Mouse (Mus musculus) olfactory bulb, adult 2 months (tissue): ENCODE measurements around the gene Usp46. TPM values are rescaled to one million over a fixed set of nuclear protein-coding genes. Genes with fewer than 3 reads are reported as not detected.

Source experiments
- H3K27ac ChIP-seq: fragments of 200-500 bp; 2 replicates; pipeline ENCODE4 v1.5.1; 2012; ENCODE audit warnings: low read depth, low read length; ENCODE audit not compliant: insufficient read depth
- H3K4me1 ChIP-seq: fragments of 200-500 bp; 2 replicates; pipeline ENCODE4 v1.6.1; 2012; ENCODE audit warnings: low read length; ENCODE audit not compliant: control insufficient read depth, insufficient read depth
- H3K4me3 ChIP-seq: fragments of 200-500 bp; 2 replicates; pipeline ENCODE4 v1.5.1; 2012; ENCODE audit warnings: mild to moderate bottlenecking, low read depth, low read length, moderate library complexity; ENCODE audit not compliant: insufficient read depth
- CTCF ChIP-seq: fragments of 200-500 bp; IDR thresholded peaks from 2 replicates; pipeline ENCODE4 v1.5.1; 2012; ENCODE audit warnings: low read depth, mild to moderate bottlenecking, low read length, moderate library complexity; ENCODE audit not compliant: insufficient read depth
- POLR2A ChIP-seq: fragments of 200-500 bp; IDR thresholded peaks from 2 replicates; pipeline ENCODE4 v1.6.1; 2012; ENCODE audit warnings: mild to moderate bottlenecking, low read depth, low read length, moderate library complexity; ENCODE audit not compliant: insufficient read depth
- WGBS: fragments of 180-500 bp; shearing (Covaris S2); methylation state at CpG from one replicate; pipeline ENCODE4 v1.1.7; 2018; 5-methylcytosine and 5-hydroxymethylcytosine counted together
- polyA plus RNA-seq: library from polyadenylated mRNA; stranded (reverse); fragments of >200 nt; gene quantifications from 2 replicates; pipeline ENCODE4 v1.2.4, GENCODE M21; 2012; ENCODE audit warnings: low replicate concordance; ENCODE audit not compliant: missing spikeins, insufficient read depth, insufficient read length

The Usp46 gene
- polyA plus RNA-seq, 1 experiment, result 164 TPM

DNA sequence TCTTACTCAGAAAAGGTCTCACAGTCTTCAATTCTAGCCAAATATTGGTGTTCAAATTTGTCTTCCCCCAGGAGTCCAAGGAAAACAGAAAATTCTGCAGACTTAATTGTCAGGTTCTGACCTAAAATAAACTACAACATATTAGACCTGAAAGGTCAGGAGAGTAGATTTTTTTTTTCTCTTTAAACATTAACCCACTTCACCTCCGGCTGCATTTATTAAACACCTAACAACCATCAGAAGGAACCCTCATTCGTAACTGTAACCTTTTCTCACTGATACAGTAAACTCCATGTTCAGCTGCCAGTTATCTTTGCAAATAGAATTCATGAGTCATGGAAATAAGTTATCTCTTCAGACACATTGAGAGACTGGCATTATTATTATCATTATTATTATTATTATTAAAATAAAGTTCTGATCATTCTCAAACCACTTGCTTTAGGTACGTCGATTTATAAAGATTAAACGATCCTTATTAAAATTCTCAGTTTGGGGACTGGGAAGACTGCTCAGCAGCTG is 4.9 kb downstream of the Usp46 start:
- Histone ChIP-seq H3K4me3 (no peak overlapping the region), H3K27ac (0 out of 2 replicates have a peak overlapping the region, but pooled peaks have one; percentile 31), H3K4me1 (peaks cover 23% of the 10 kb centered on the region)
- TF ChIP-seq POLR2A (no peak), CTCF (no peak)
- 74% methylated on average over 5 of the region's 5 CpGs for WGBS

DNA sequence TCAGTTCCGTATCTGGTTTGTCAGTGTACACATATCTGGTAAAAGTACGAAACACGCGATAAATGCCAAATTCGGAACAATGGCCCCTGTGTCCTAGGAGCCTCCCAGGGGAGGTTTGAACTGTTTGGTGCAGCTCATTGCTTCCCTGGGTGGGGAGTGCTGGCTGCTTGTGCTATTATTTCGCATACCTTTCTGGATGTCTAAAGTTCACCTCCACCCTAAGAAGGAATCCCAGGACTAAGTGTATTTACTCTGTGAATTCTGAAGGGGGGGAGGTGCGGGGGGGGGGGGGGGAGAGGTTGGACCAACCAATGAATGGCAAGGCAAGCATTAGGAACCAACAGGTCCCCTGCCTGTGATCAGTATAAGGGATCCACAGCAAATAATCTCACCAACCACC is 6.0 kb downstream of the Usp46 start:
- peaks cover 27% of the 10 kb centered on the region for H3K4me1 ChIP-seq
- no peak overlapping the region; the same call in 1 of the 2 replicates for H3K27ac ChIP-seq
- no peak for TF ChIP-seq POLR2A
- no peak for TF ChIP-seq CTCF
- H3K4me3 ChIP-seq, result no peak overlapping the region
- WGBS, result 65% methylated on average over 7 of the region's 7 CpGs

DNA sequence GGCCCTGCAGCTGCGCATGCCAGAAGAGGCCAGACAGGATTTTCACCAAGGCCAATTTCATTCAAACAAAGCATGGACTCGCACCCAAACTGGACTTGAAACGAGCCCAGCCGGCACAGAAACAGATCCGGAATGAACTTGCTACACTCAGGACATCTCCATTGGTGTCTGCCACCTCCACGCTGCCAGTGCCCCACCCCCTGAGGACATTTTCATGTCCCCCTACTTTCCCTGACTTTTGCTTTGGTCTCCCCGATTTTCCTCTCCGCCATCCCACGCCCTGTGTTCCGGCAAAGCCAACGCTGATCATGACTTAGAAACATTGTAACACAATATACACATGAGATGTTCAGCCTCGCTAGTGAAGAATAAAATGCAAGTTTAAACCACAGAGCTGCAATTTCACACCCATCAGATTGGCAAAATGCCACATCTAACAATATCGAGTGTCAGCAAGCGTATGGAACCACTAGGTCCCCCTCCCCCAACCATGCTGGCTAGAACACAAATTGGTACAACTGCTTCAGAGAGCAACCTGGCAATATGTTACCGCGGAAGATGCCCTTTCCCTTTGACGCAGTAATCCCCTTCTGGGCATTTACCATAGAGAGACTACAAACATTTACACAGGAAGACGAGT is 6.7 kb downstream of the Usp46 start:
- H3K4me3 ChIP-seq, result peak overlapping the region; percentile 35
- peak overlapping the region; percentile 82 for H3K27ac ChIP-seq
- H3K4me1 ChIP-seq, result peaks cover 27% of the 10 kb centered on the region
- 18% methylated on average over 18 of the region's 18 CpGs for WGBS
- no peak for TF ChIP-seq POLR2A
- no peak for TF ChIP-seq CTCF

DNA sequence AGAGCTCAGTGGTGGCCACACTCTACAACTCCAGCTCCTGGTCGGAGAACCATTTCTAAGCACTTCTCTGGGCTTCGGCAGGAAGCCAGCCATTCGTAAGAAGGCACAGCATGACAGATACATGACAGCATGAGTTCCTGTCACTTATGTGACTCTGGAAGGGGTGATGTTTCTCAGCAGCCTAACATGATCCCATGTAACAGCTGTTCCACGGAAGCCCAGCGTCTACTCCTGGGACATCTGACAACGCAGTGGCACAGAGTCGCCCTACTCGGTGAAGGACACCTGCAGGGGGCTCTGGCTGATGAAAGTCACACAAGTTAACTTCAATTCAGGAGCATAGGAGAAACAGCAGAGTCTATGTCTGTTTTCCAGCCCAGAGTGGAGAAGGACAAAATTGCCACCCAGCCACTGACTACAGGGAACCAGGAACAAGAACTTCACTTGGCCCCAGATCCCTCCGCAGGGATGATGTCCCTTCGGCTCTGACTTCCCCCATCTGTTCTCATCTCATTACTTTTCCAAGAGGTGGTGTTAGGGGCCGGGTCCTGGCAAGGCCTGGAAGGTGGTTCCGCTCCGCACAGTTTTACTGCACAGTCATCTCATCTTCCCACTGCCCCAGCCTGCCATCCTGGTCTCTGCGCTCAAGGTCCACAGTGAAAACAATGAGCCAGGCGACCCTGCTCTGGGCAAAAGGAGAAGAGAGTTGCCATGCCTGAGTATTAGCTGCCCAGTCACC is 15.9 kb downstream of the Usp46 start:
- WGBS, result 71% methylated on average over 15 of the region's 15 CpGs
- no peak overlapping the region for H3K4me3 ChIP-seq
- TF ChIP-seq CTCF (no peak), POLR2A (no peak)
- H3K4me1 ChIP-seq, result peaks cover 33% of the 10 kb centered on the region
- H3K27ac ChIP-seq, result peak overlapping the region; percentile 41

DNA sequence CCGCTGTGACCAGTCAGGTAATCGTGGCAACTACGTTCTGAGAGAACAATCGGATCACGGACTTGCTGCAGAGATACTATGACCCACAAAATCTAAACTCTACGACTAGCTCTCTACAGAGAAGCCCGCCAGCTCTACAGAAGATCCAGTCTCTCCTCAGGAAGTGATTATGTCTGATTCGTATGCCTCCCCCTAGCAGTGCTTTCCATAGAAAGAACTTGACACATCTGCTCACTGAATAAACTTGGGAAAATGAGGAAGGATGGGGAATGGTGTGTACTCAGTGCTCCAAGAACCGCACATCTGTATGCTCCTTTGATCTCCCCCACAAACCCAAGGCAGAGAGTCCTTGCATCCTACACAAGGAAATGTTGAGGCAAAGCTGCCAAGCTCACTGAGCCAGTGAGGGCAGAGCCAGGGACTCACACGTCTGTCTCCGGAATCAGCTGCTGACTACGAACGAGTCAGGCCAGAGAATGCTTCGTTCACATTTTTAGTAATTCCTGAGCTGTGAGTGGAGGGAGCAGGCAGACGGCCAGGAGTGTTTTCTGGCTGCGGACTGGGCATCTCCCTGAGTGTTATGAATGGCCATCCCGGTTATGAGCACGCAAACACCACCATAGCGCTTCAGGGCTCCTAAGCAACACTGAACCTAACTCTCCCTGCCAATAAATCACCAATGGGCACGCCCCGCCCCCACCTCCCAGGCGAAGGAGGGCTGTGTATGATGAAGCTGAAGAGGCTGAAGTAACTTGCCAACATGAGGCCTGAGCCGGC is 16.6 kb downstream of the Usp46 start:
- TF ChIP-seq CTCF (no peak), POLR2A (no peak)
- Histone ChIP-seq H3K27ac (peak overlapping the region; percentile 41), H3K4me1 (peaks cover 30% of the 10 kb centered on the region), H3K4me3 (no peak overlapping the region)
- WGBS, result 42% methylated on average over 23 of the region's 23 CpGs

DNA sequence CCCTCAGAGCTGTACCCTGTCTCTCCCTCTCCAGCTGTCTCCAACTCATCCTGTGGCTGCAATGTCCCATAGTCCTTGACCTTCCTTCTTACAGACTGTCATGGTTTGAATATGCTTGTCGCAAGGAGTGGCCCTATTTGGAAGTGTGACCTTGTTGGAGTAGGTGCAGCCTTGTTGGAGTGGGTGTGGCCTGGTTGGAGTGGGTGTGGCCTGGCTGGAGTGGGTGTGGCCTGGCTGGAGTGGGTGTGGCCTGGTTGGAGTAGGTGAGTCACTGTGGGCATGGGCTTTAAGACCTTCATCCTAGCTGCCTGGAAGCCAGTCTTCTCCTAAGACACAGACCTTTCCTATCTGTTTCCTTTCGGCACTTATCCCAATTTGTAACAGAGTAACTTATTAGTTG is 17.3 kb downstream of the Usp46 start:
- H3K4me3 ChIP-seq, result no peak overlapping the region
- H3K27ac ChIP-seq, result peak overlapping the region; percentile 69
- peaks cover 28% of the 10 kb centered on the region for H3K4me1 ChIP-seq
- 78% methylated on average over 2 of the region's 2 CpGs for WGBS
- TF ChIP-seq CTCF (no peak), POLR2A (no peak)

DNA sequence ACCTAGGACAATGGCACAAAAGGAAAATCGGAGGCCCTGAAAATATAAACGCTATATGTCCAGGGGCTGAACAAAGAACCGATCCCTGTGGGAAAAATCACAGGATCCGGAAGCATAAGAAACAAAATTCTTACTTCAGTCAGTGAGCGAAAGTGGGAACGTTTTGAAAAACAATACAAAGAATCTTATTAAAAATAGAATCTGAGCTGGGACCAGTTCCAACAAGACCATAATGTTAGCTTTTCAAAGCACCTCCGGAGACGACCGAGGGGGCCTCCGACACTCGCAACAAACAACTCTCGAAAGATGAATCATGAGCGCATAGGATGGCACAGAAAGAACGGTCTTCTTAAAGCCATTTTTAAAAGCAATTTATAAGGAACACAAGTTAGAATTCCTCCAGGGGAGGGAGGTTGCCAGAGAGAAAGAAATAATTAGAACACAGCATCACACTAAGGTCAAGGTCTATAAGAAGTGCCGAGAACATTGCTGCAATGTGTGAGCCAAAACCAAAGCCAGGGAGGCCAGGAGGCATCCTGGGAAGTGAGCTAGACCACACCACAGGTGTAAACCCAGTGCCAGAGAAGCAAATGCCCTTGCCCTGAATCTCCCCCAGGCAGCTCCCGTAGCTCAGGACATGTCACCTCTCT is 19.3 kb downstream of the Usp46 start:
- no peak for TF ChIP-seq POLR2A
- TF ChIP-seq CTCF, result no peak
- Histone ChIP-seq H3K4me1 (peaks cover 44% of the 10 kb centered on the region), H3K4me3 (no peak overlapping the region), H3K27ac (peak overlapping the region; percentile 96)
- 17% methylated on average over 16 of the region's 16 CpGs for WGBS

DNA sequence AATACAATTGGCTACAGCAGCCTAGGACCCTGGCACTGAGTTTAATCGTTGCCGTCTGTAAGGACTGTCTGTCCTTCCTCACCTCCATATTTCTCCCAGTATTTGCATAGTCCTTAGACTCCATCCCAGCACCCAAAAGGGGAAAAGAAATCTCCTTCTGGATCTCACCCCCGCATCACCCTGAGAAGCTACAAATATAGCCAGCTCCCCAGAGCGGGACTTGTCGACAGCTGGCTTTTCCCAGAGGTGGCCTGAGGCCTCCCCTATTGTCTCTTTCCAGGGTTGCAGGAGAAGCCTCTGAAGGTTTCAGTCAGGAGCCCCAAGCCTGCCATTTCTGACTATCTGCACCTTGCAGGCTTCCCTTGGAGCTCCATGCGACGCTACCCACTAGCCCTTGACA is 23.6 kb downstream of the Usp46 start:
- TF ChIP-seq CTCF, result no peak
- no peak for TF ChIP-seq POLR2A
- Histone ChIP-seq H3K4me3 (no peak overlapping the region), H3K4me1 (peaks cover 32% of the 10 kb centered on the region), H3K27ac (peak overlapping the region; percentile 35)
- WGBS, result 48% methylated on average over 7 of the region's 7 CpGs
